Mouse (Mus musculus) forebrain, postnatal 0 days (tissue): ENCODE results near the gene Trim8. TPM values are rescaled to one million over a fixed set of nuclear protein-coding genes. Genes with fewer than 3 reads are reported as not detected.

Experiments
- ATAC-seq: fragments of 200-750 bp; cut with Nextera tagmentation; 2 replicates; pipeline ENCODE4 v1.8.0; 2017; ENCODE audit warnings: mild to moderate bottlenecking, moderate library complexity
- DNase-seq: peaks from one replicate; pipeline ENCODE4 v3.0.0-alpha.2; 2015
- H3K27ac ChIP-seq: fragments of 300-500 bp; sonication (generic); 2 replicates; pipeline ENCODE4 v1.5.1; 2014; ENCODE audit warnings: low read depth, mild to moderate bottlenecking, antibody characterized with exemption, low read length, moderate library complexity, mixed read lengths
- H3K27me3 ChIP-seq: fragments of 300-500 bp; sonication (generic); 2 replicates; pipeline ENCODE4 v1.6.1; 2014; ENCODE audit warnings: mild to moderate bottlenecking, low read length, mixed read lengths; ENCODE audit not compliant: insufficient read depth
- H3K36me3 ChIP-seq: fragments of 300-500 bp; sonication (generic); 2 replicates; pipeline ENCODE4 v1.6.1; 2014; ENCODE audit warnings: mild to moderate bottlenecking, moderate library complexity; ENCODE audit not compliant: insufficient read depth
- H3K4me1 ChIP-seq: fragments of 300-500 bp; sonication (generic); 2 replicates; pipeline ENCODE4 v1.6.1; 2014; ENCODE audit warnings: antibody characterized with exemption; ENCODE audit not compliant: insufficient read depth
- H3K4me2 ChIP-seq: fragments of 300-500 bp; sonication (generic); 2 replicates; pipeline ENCODE4 v1.6.1; 2014; ENCODE audit warnings: low read depth, mild to moderate bottlenecking, moderate library complexity
- H3K4me3 ChIP-seq: fragments of 300-500 bp; sonication (generic); 2 replicates; pipeline ENCODE4 v1.5.1; 2014; ENCODE audit warnings: low read depth, low read length, mixed read lengths
- H3K9ac ChIP-seq: fragments of 300-500 bp; sonication (generic); 2 replicates; pipeline ENCODE4 v1.6.1; 2014; ENCODE audit warnings: mild to moderate bottlenecking
- H3K9me3 ChIP-seq: fragments of 300-500 bp; sonication (generic); 2 replicates; pipeline ENCODE4 v1.6.1; 2016; ENCODE audit warnings: low read length
- CTCF ChIP-seq: sonication (generic); IDR thresholded peaks from 2 replicates; pipeline ENCODE4 v1.5.1; 2016; ENCODE audit warnings: antibody characterized with exemption, control low read depth, low read depth
- WGBS: fragments of 180-500 bp; shearing (Covaris S2); extraction: QIAGEN DNeasy Blood & Tissue Kit; methylation state at CpG from one replicate; pipeline ENCODE4 v1.1.7; 2014; 5-methylcytosine and 5-hydroxymethylcytosine counted together
- polyA plus RNA-seq: library from polyadenylated mRNA; unstranded; fragments of >200 nt; fragmentation: Nextera tagmentation; extraction: Ambion mirVana; gene quantifications from 2 replicates; pipeline ENCODE4 v1.2.1, GENCODE M21; 2015
- total RNA-seq: library from RNA; depleted of rRNA; stranded (reverse); fragments of >200 nt; gene quantifications from 2 replicates; pipeline ENCODE4 v1.2.3, GENCODE M21; 2014

Trim8 gene
- total and polyA plus RNA-seq, 2 experiments from 2014 or later: 28.2 to 76.5 TPM

DNA sequence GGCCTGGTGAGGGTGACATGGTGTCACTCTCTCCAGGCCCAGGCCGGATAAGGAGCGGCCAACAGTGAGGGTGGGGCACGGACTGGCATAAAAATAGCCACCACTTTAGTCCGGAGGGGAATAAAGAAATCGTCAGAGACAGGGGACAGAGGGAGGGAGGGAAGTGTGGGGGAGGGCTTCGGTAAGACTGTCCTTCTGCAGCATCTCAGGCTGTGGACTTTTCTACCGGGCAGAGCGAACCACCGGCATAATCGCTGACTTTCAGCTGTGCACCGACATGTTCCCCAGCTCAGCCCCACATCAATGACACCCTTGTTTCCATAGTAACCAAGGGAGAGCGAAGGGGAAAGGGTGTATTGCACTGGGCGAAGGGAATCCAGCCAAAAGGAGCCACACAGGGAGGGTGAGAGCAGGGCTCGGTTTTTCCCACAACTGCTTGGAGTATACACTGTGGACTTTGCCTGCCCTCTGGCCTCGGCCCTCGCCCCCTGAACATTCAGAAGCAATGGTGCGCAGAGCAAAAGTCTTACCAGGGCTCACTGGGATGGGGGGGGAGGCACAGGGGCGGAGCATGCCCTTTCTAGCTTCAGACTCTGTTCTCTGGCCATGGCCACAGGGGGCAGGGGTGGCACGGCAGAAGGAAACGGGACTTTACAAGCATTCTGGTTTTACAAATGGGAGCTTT is 27.2 kb downstream of the Trim8 start:
- ATAC-seq: peak; percentile 73
- peak; percentile 81 for DNase-seq
- H3K4me1 ChIP-seq: peaks cover 81% of the 10 kb centered on the region
- H3K9me3 ChIP-seq: no peaks in the 10 kb centered on the region
- 1% methylated on average over 20 of the region's 20 CpGs for WGBS
- H3K36me3 ChIP-seq: no peaks in the 10 kb centered on the region
- H3K9ac ChIP-seq: peak overlapping the region; percentile 55
- peak; percentile 41 for TF ChIP-seq CTCF
- peak overlapping the region; percentile 57 for H3K4me2 ChIP-seq
- H3K4me3 ChIP-seq: peak overlapping the region; percentile 30
- peak overlapping the region; percentile 72 for H3K27ac ChIP-seq
- H3K27me3 ChIP-seq: no peaks in the 10 kb centered on the region

DNA sequence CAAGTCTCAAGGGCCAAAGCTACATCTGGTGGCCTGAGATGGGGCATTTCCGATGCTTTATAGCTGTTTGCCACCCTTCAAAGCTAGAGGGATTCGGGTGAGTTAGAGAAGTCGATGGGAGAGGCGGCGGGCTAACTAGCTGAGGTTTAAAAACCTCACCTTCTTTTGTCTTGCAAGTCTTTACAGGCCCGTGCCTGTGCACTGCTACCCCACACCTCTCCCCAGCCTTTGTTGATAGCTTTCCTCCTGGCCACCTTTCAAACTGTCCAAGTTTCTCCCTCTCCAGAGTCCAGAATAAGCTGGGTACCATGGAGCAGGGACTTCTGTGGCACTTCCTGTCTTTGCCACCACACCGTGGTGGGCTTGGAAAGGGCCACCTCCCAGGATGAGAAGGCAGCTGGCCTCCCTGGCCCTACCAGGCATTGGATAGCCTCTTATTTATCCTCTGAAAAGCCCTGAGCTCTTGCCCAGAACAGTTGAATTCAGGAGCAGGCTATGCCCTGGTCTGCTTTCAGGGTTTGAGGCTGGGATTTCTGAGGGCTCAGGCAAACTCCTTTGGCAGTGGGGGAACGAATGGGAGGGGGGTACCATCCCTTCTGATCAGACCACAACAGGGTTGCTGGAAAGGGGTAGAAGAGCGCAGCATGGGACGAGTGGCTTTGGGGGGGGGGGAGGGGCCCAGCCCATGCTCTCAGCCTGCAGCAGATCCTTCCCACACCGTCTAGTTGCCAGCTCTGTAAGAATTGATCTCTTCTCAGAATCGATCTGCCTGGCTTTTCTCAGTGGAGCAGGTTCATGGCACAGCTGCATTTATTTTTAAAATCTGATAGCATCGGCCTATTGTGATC is 28.3 kb downstream of the Trim8 start:
- Histone ChIP-seq H3K9ac (peak overlapping the region; percentile 25; the same call in 1 of the 2 replicates), H3K4me3 (no peak overlapping the region), H3K27me3 (no peaks in the 10 kb centered on the region), H3K4me1 (peaks cover 69% of the 10 kb centered on the region), H3K4me2 (peak overlapping the region; percentile 57), H3K36me3 (no peaks in the 10 kb centered on the region), H3K27ac (peak overlapping the region; percentile 72), H3K9me3 (no peaks in the 10 kb centered on the region)
- ATAC-seq (no peak), DNase-seq (peak; percentile 38)
- TF ChIP-seq CTCF: 0 out of 2 replicates have a peak, but pooled peaks have one; percentile 2
- WGBS: 12% methylated on average over 13 of the region's 13 CpGs

DNA sequence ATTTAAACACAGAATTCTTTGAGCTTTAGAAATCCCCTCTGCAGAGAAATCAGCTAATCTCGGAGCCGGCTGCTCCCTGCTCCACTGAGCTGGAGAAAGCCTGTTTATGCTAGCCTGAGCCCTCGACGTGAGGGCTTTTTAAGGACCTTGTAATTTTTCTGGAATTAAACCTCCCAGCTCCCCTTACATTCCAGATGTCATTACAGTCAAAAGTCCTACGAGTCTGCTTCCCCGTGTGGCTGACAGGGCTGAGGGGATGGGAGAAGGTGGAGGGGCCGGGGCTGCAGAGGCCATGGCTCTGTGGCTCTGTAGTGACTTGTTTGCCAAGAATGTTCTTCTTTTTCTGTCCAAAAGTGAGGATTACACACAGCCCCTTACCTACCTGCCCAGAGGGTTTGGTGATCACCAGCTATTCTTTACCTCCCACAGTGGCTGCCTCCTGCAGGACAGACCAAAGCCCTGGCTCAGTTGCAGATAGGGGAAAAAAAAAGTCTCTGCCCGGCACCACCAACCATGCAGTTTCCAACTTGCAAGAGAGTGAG is 29.0 kb downstream of the Trim8 start:
- Histone ChIP-seq H3K4me3 (no peak overlapping the region), H3K27ac (peak overlapping the region; percentile 72), H3K27me3 (no peaks in the 10 kb centered on the region), H3K9ac (0 out of 2 replicates have a peak overlapping the region, but pooled peaks have one; percentile 3), H3K4me1 (peaks cover 64% of the 10 kb centered on the region), H3K36me3 (no peaks in the 10 kb centered on the region), H3K9me3 (no peaks in the 10 kb centered on the region), H3K4me2 (no peak overlapping the region)
- DNase-seq (no peak), ATAC-seq (no peak)
- no peak for TF ChIP-seq CTCF
- 16% methylated on average over 8 of the region's 8 CpGs for WGBS

DNA sequence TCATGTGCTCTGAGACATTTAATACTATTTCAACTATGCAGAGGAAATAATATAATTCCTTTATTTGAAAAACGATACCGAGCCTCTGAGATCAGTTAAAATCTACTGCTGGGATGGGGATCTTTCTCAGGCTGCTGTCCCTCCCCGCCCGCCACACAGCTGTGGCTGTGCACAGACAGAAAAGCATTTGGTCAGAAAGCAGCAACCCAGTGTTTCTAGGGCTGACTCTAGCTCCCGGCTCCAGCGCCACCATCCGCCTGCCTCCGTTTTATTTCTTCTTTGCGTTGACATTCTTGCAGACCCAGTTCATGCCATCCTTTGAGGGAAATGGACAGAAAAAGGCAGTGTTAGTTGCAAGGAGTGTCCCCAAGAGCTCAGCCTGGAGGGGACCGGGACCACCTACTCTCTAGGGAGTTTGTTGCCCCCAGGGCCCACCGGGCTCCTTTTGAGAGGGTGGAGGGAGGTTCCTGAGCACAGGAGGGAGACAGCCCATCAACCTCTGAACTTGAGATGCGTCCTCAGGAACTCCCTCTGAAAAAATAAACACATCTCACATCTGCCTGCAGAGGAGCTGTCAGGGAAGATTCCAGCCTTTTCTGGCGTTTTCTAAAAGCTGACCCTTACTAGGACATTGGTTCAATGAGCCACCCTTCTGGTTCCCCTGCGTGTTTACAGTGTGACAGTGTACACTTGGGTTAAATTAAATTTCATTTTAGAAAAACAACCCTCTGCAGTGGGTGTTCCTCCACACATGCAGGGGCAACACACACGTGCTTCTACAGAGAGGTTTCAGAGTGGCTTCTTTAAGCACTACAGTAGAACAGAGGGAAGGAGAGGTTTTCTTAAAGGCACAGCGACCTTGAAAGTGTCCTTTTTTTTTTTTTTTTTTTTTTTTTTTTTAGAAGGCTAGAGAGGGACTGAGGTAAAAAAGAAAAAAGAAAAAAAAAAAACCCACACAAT is 29.8 kb downstream of the Trim8 start:
- Histone ChIP-seq H3K4me2 (no peak overlapping the region), H3K27me3 (no peaks in the 10 kb centered on the region), H3K9me3 (no peaks in the 10 kb centered on the region), H3K9ac (0 out of 2 replicates have a peak overlapping the region, but pooled peaks have one; percentile 22), H3K27ac (peak overlapping the region; percentile 72; the same call in 1 of the 2 replicates), H3K36me3 (0 out of 2 replicates have a peak, but pooled peaks cover 4% of the 10 kb centered on the region), H3K4me3 (no peak overlapping the region), H3K4me1 (peaks cover 55% of the 10 kb centered on the region)
- WGBS: 17% methylated on average over 16 of the region's 16 CpGs
- DNase-seq (peak; percentile 36), ATAC-seq (peak; percentile 21; the same call in 1 of the 2 replicates)
- peak; percentile 36 for TF ChIP-seq CTCF

DNA sequence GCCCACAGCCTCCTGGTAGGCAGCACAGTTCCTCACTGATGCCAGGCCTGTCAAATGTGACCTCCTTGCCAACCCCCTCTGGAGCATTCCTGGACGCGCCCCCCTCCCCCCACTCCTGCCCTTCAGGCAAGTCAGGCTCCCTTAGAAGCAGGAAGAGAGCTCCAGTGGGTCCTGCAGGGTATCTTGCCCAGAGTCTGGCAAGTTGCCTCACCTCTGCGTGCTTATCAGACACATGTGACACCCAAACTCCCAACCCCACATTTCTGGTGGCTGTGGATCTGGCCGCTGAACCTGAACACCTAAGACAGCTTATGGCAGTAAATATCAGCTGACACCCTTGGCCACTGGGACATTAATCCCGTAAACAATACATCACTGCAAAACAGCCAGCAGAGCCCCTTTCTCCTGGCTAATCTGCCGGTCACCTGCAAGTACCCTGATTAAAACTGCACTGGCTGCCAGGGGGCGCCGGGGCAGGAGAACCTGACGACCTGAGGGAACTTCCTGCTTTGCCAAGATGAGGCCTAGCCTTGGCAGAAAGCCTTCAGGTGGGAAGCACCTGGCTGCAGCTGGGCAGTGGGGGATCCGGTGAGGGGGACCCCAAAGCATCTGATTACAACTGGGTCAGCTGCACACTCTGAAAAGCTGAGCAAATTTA is 30.7 kb downstream of the Trim8 start:
- H3K9ac ChIP-seq: peak overlapping the region; percentile 22; the same call in 1 of the 2 replicates
- no peak for TF ChIP-seq CTCF
- DNase-seq: no peak
- H3K27me3 ChIP-seq: no peaks in the 10 kb centered on the region
- H3K4me2 ChIP-seq: no peak overlapping the region
- WGBS: 13% methylated on average over 10 of the region's 10 CpGs
- 0 out of 2 replicates have a peak, but pooled peaks cover 4% of the 10 kb centered on the region for H3K36me3 ChIP-seq
- ATAC-seq: no peak
- no peaks in the 10 kb centered on the region for H3K9me3 ChIP-seq
- no peak overlapping the region for H3K4me3 ChIP-seq
- H3K4me1 ChIP-seq: peaks cover 51% of the 10 kb centered on the region
- H3K27ac ChIP-seq: peak overlapping the region; percentile 71
